Mouse (Mus musculus) lung, embryonic 14.5 days (tissue): Measurements from ENCODE around the gene Ccdc149. TPM values are rescaled to one million over a fixed set of nuclear protein-coding genes. Genes with fewer than 3 reads are reported as not detected.

Source experiments
- ATAC-seq: fragments of 200-750 bp; cut with Nextera tagmentation; 2 replicates; pipeline ENCODE4 v1.8.0; 2017; ENCODE audit warnings: mild to moderate bottlenecking, moderate TSS enrichment, moderate library complexity; ENCODE audit not compliant: insufficient read depth
- DNase-seq: peaks from one replicate; pipeline ENCODE4 v3.0.0-alpha.2; 2015
- H3K27ac ChIP-seq: fragments of 300-500 bp; sonication (generic); 2 replicates; pipeline ENCODE4 v1.5.1; 2014; ENCODE audit warnings: low read depth, mild to moderate bottlenecking, moderate library complexity
- H3K27me3 ChIP-seq: fragments of 300-500 bp; sonication (generic); 2 replicates; pipeline ENCODE4 v1.6.1; 2014; ENCODE audit warnings: low read length, control low read depth; ENCODE audit not compliant: insufficient read depth
- H3K36me3 ChIP-seq: fragments of 300-500 bp; sonication (generic); 2 replicates; pipeline ENCODE4 v1.6.1; 2014; ENCODE audit warnings: control low read depth; ENCODE audit not compliant: insufficient read depth
- H3K4me1 ChIP-seq: fragments of 300-500 bp; sonication (generic); 2 replicates; pipeline ENCODE4 v1.6.1; 2014; ENCODE audit warnings: antibody characterized with exemption, control low read depth; ENCODE audit not compliant: insufficient read depth
- H3K4me2 ChIP-seq: fragments of 300-500 bp; sonication (generic); 2 replicates; pipeline ENCODE4 v1.6.1; 2014; ENCODE audit warnings: mild to moderate bottlenecking
- H3K4me3 ChIP-seq: fragments of 300-500 bp; sonication (generic); 2 replicates; pipeline ENCODE4 v1.5.1; 2014; ENCODE audit warnings: low read depth, low read length
- H3K9ac ChIP-seq: fragments of 300-500 bp; sonication (generic); 2 replicates; pipeline ENCODE4 v1.6.1; 2014
- H3K9me3 ChIP-seq: fragments of 300-500 bp; sonication (generic); 2 replicates; pipeline ENCODE4 v1.6.1; 2016; ENCODE audit warnings: low read depth, low read length, control low read depth
- CTCF ChIP-seq: IDR thresholded peaks from 2 replicates; pipeline ENCODE4 v1.5.1; 2016; ENCODE audit warnings: antibody characterized with exemption, low read depth
- WGBS: fragments of 180-500 bp; shearing (Covaris S2); extraction: QIAGEN DNeasy Blood & Tissue Kit; methylation state at CpG from one replicate; pipeline ENCODE4 v1.1.7; 2014; 5-methylcytosine and 5-hydroxymethylcytosine counted together
- polyA plus RNA-seq: library from polyadenylated mRNA; unstranded; fragments of >200 nt; fragmentation: Nextera tagmentation; extraction: Ambion mirVana; gene quantifications from 2 replicates; pipeline ENCODE4 v1.2.1, GENCODE M21; 2014

The Ccdc149 gene
- polyA plus RNA-seq, 1 experiment from 2014 or later: 2.8 TPM

DNA sequence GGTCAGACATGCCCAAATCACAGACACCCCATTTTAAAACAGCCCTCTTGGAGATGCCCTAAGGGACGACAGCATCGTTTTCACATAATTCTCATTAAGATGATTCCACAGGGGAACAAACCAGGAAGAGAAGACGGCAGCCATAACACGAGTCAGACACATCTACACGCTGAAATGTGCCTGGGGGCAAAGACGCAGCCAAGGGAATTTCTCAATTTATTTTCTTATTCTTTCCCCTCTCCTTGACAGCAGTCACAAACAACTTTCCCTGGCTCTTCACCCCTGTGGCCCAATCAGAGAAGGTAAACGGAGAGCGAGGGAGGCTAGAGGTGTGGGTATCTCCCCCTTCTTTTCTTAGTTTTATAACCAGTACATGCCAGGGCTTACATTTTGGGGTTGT lies 66.9 kb downstream of the Ccdc149 start:
- Histone ChIP-seq H3K4me3 (no peak overlapping the region), H3K4me1 (no peaks in the 10 kb centered on the region), H3K27ac (no peak overlapping the region), H3K36me3 (no peaks in the 10 kb centered on the region), H3K27me3 (no peaks in the 10 kb centered on the region), H3K9ac (no peak overlapping the region), H3K4me2 (no peak overlapping the region), H3K9me3 (no peaks in the 10 kb centered on the region)
- TF ChIP-seq CTCF: no peak
- ATAC-seq (no peak), DNase-seq (no peak)
- WGBS: 67% methylated on average over 8 of the region's 8 CpGs

DNA sequence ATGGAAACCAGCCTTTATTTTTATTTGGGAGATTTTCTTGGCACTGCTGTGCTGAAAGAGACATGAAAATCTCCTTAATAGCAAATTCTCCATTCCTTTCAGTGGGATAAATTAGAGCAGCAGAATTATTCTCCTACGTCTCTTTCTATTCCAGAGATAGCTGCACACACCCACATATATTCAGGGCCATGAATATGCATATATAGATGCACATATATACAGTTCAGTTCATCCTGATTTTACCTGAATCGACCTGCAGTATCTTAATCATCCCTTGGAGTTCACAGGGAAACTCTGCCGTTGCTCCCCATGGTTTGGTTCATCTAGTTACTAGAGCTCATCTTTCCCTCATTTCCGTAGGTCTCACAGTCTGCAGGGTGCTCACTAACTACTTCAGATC lies 77.6 kb downstream of the Ccdc149 start:
- no peak for DNase-seq
- WGBS: 77% methylated on average over 4 of the region's 4 CpGs

DNA sequence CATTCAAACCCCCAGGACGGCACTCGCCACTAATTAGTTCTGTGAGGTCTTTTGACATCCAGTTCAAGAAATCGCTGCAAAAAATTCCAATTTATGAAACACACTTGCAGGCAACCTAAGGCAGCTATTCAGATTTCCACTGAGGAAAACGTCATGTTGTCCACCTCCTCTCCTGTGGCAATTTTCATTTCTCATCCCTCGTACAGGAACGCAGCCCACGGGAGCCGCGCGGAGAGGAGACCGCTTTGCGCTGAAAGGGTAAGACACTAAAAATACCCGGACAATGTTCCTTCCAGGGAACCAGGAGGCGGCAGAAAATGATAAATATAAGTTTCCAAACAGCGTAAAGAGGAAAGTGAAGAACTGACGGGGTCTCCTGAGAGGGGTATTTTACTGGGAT lies 79.8 kb downstream of the Ccdc149 start:
- no peaks in the 10 kb centered on the region for H3K36me3 ChIP-seq
- no peak overlapping the region for H3K27ac ChIP-seq
- H3K4me2 ChIP-seq: no peak overlapping the region
- no peak for TF ChIP-seq CTCF
- no peak overlapping the region for H3K9ac ChIP-seq
- ATAC-seq (no peak), DNase-seq (no peak)
- 68% methylated on average over 16 of the region's 16 CpGs for WGBS
- H3K9me3 ChIP-seq: no peaks in the 10 kb centered on the region
- H3K27me3 ChIP-seq: no peaks in the 10 kb centered on the region
- no peak overlapping the region for H3K4me3 ChIP-seq
- no peaks in the 10 kb centered on the region for H3K4me1 ChIP-seq

More for the DNA sequence above, 77.6 kb downstream of the Ccdc149 start:
- no peak overlapping the region for H3K9ac ChIP-seq
- no peak overlapping the region for H3K27ac ChIP-seq
- H3K36me3 ChIP-seq: no peaks in the 10 kb centered on the region
- no peaks in the 10 kb centered on the region for H3K9me3 ChIP-seq
- H3K4me1 ChIP-seq: no peaks in the 10 kb centered on the region
- no peak for TF ChIP-seq CTCF
- H3K27me3 ChIP-seq: no peaks in the 10 kb centered on the region
- H3K4me3 ChIP-seq: no peak overlapping the region
- no peak for ATAC-seq
- H3K4me2 ChIP-seq: no peak overlapping the region

DNA sequence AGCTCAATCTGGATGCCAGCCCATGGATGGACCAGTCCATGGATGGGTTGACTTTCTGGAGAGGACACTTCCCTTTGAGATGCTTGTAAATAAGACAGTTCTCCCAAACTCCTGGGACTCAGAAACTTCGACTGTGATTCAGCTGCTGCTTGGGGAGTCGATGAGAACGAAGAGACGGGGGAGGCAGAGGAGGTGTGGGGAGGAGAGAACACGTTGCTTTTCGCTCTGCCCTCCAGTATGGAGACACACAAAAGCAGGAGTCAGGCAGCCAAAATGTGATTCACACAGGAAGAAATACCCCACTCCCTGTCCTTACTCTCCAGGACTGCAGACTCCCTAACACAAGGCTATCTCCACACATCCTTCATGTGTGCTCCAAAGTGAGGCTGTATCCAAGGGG lies 80.9 kb downstream of the Ccdc149 start:
- Histone ChIP-seq H3K27me3 (no peaks in the 10 kb centered on the region), H3K9me3 (no peaks in the 10 kb centered on the region), H3K27ac (no peak overlapping the region), H3K9ac (no peak overlapping the region), H3K4me1 (no peaks in the 10 kb centered on the region), H3K4me3 (no peak overlapping the region), H3K36me3 (no peaks in the 10 kb centered on the region), H3K4me2 (no peak overlapping the region)
- no peak for DNase-seq
- WGBS: 88% methylated on average over 6 of the region's 6 CpGs
- ATAC-seq: no peak
- no peak for TF ChIP-seq CTCF

DNA sequence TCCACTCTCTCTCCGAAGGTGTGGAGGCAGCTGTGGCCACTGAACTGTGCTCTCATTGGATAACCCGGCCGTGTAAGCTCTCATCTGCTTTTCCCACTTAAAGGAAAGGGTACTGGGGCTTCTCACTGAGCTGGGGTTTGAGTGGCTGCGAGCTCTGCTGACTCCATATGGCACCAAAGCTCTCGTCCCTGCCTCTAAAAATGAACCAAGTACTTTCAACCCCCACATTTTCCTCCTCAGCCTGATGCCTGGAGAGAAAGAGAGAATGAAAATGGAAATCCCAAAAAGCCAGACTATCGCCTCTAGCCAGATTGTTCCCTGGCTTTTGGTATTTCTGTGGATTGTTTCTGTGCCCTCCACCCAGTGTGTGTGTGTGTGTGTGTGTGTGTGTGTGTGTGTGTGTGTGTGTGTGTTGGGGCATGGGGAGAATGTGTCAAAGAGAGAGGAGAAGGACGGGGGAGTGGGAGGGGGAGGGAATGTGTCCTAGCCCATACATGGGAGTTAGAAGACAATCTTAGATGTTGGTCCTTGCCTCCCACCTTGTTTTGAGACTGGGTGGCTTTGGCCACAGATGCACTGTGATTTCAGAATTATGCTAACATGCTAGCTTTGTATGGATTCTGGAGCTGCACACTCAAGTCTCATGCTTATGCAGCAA lies 83.1 kb downstream of the Ccdc149 start:
- H3K9me3 ChIP-seq: no peaks in the 10 kb centered on the region
- H3K4me3 ChIP-seq: no peak overlapping the region
- H3K4me1 ChIP-seq: no peaks in the 10 kb centered on the region
- no peak overlapping the region for H3K9ac ChIP-seq
- H3K27ac ChIP-seq: no peak overlapping the region
- H3K36me3 ChIP-seq: no peaks in the 10 kb centered on the region
- TF ChIP-seq CTCF: no peak
- 66% methylated on average over 7 of the region's 7 CpGs for whole genome bisulfite sequencing
- H3K27me3 ChIP-seq: no peaks in the 10 kb centered on the region
- DNase-seq (no peak), ATAC-seq (no peak)
- H3K4me2 ChIP-seq: no peak overlapping the region

DNA sequence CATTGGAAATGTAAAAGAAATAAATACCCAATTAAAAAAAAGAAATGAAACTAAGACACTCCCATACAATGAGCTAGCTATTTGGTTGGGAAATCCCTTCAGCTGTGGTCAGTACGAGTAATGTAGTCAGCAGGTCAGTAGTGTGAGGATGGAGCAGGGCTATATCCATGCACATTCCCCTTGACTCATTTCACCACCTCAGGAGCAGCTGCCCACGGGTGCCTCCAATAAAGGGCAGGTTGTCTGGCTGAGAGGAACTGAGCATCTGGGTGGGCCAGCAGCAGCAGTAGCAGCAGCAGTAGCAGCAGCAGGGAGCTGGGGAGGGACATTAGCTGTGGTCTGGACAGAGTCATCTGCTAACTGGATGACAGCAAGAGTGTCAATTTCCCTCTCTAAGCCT lies 85.3 kb downstream of the Ccdc149 start:
- H3K9ac ChIP-seq: no peak overlapping the region
- WGBS: 69% methylated on average over 2 of the region's 2 CpGs

DNA sequence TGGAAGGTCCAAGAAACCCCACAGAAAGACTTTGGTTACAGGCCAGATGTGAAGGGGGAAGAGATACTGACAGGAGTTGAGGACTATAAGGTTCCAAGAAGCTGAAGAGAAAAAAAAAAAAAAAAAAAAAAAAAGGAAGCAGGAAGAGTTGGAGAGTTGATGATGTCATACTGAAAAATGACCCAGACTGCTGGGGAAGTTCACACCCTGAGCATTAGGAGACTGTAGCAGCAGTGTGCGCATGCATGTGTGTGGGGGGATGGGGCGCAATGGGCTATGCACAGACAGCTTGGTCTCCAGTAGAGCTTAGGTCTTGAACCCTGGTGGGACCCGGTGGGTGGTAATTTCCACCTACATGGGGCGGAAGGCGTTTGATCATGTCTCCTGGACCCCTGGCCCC lies 87.6 kb downstream of the Ccdc149 start:
- whole genome bisulfite sequencing: 73% methylated on average over 5 of the region's 5 CpGs
- no peak for DNase-seq
- Histone ChIP-seq H3K9me3 (no peaks in the 10 kb centered on the region), H3K36me3 (no peaks in the 10 kb centered on the region), H3K4me3 (no peak overlapping the region), H3K4me2 (no peak overlapping the region), H3K27ac (no peak overlapping the region), H3K27me3 (no peaks in the 10 kb centered on the region), H3K9ac (no peak overlapping the region), H3K4me1 (no peaks in the 10 kb centered on the region)
- no peak for TF ChIP-seq CTCF
- ATAC-seq: no peak

More for the DNA sequence above, 85.3 kb downstream of the Ccdc149 start:
- H3K4me3 ChIP-seq: no peak overlapping the region
- H3K36me3 ChIP-seq: no peaks in the 10 kb centered on the region
- no peak overlapping the region for H3K4me2 ChIP-seq
- H3K27ac ChIP-seq: no peak overlapping the region
- H3K4me1 ChIP-seq: no peaks in the 10 kb centered on the region
- no peaks in the 10 kb centered on the region for H3K27me3 ChIP-seq
- no peak for DNase-seq
- no peak for TF ChIP-seq CTCF
- ATAC-seq: no peak
- no peaks in the 10 kb centered on the region for H3K9me3 ChIP-seq
